Mouse (Mus musculus) left cerebral cortex, adult 2 months (tissue): ENCODE data around the gene Adam15. TPM values are rescaled to one million over a fixed set of nuclear protein-coding genes. Genes with fewer than 3 reads are reported as not detected.
A peak's percentile ranks its signal among the peaks of the same experiment; 100 is the strongest.

ENCODE experiments used
- DNase-seq, 2 experiments: peaks; one replicate each; pipeline ENCODE4 v3.0.0; 2021 to 2022; ENCODE audit warnings: low spot score in 2 of 2, mixed read lengths in 1 of 2; ENCODE audit errors: extremely low spot score in 1 of 2
- H3K27ac ChIP-seq: fragments of 200-600 bp; 2 replicates; pipeline ENCODE4 v1.8.1; 2022
- H3K4me3 ChIP-seq: fragments of 200-600 bp; 2 replicates; pipeline ENCODE4 v1.8.1; 2022
- CTCF ChIP-seq: fragments of 200-600 bp; IDR thresholded peaks from 2 replicates; pipeline ENCODE4 v1.8.1; 2022; ENCODE audit warnings: antibody characterized with exemption, mild to moderate bottlenecking, moderate library complexity
- intact Hi-C: fragments of 180-260 bp; cut with DNase I; formaldehyde crosslinking; loops from one replicate; pipeline ENCODE4 v1.15.1; 2025
- long read RNA-seq, 2 experiments: library from polyadenylated mRNA; stranded (forward); transcript quantifications; one replicate each; pipeline ENCODE4 v2.0.0; 2021; ENCODE audit warnings: borderline mapping rate in 2 of 2
- total RNA-seq, 2 experiments: library from RNA; stranded (reverse); gene quantifications; 2 replicates each; pipeline ENCODE4 v1.2.3; 2021

Adam15 gene
- total RNA-seq = 100 to 1,000 TPM; 106 to 115 TPM
- long read RNA-seq, experiment 1, transcript Adam15-201 (23 exons, 2,975 nt) = major isoform, 22 of 119 reads
- long read RNA-seq, experiment 1, transcript Adam15-202 (21 exons, 2,799 nt) = minor isoform, 7 of 119 reads
- long read RNA-seq, experiment 1, partial matches to known transcripts = 4 of 119 reads
- long read RNA-seq, experiment 1, other reads (novel, unspliced or antisense) = 83 of 119 reads
- long read RNA-seq, experiment 2, transcript Adam15-202 (21 exons, 2,799 nt) = minor isoform, 5 of 101 reads
- long read RNA-seq, experiment 2, transcript Adam15-201 (23 exons, 2,975 nt) = major isoform, 20 of 101 reads
- long read RNA-seq, experiment 2, partial matches to known transcripts = 6 of 101 reads
- long read RNA-seq, experiment 2, other reads (novel, unspliced or antisense) = 70 of 101 reads

DNA sequence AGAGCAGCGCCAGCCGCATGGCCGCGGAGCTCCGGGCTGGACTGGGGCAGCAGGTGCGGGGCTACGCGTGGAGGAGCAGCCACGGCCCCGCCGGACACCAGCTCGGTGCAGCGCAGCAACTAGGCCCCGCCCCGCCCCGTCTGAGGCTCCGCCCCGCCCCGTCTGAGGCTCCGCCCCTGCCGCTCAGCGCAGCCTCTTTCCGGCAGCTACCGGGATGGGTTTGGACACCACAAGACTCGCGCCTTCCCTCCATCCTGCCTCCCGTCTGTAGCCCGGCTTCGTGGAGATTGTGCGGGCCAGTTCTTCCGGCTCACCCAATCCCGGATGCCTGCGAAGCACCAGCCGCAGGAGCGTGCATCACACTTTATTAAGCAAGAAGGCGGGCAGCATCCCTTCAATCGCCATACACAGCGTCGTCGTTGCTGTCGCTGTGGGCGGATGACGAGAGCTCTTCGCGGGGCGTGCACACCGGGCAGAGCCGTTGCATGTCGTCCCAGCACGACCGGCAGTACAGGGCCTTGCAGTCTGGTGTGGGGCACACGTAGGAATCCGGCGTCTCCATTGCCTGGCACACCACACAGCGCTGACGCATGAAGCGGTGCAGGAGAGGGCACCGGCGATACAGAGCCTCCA is at the start of gene Adam15:
Gene Adam15 (minus strand): TSS at position 128 of the 633 bp plus-strand sequence.
- TF ChIP-seq CTCF = no peak
- Histone ChIP-seq H3K27ac (peak within 1 kb of the TSS; percentile 95), H3K4me3 (peak within 1 kb of the TSS; percentile 80)
- DNase-seq = peak; percentile 88 to 92
- intact Hi-C loops = loop anchor here (10.0 kb wide), 1 partner anchor 135 kb away; no protein-coding TSS in a partner anchor

- no peak overlapping the region for H3K27ac ChIP-seq
- H3K4me3 ChIP-seq = peak overlapping the region; percentile 38
- intact Hi-C loops = loop anchor here (1.0 kb wide), 1 partner anchor 43 kb away; no protein-coding TSS in a partner anchor
- TF ChIP-seq CTCF = no peak
- no peak for DNase-seq
Measured at GRCm38 (mm10) chr3:89396654-89397005, 46.8 kb upstream of the Adam15 start.

- Histone ChIP-seq H3K27ac (peak overlapping the region; percentile 11; the same call in 1 of the 2 replicates), H3K4me3 (peak overlapping the region; percentile 38)
- intact Hi-C loops = loop anchor here (2.0 kb wide), 1 partner anchor 15 kb away; the partner anchor contains the start of gene Flad1
- peak; percentile 90 for TF ChIP-seq CTCF
- DNase-seq = peak in 1 of 2 experiments; percentile 46
Measured at GRCm38 (mm10) chr3:89395806-89396653, 46.2 kb upstream of the Adam15 start.

- Histone ChIP-seq H3K4me3 (peak overlapping the region; percentile 49), H3K27ac (peak overlapping the region; percentile 85; the same call in 1 of the 2 replicates)
- no peak for DNase-seq
- TF ChIP-seq CTCF = no peak
- intact Hi-C loops = loop anchor here (2.0 kb wide), 1 partner anchor 15 kb away; the partner anchor contains the start of gene Flad1
Measured at GRCm38 (mm10) chr3:89395419-89395805, 45.6 kb upstream of the Adam15 start.

DNA sequence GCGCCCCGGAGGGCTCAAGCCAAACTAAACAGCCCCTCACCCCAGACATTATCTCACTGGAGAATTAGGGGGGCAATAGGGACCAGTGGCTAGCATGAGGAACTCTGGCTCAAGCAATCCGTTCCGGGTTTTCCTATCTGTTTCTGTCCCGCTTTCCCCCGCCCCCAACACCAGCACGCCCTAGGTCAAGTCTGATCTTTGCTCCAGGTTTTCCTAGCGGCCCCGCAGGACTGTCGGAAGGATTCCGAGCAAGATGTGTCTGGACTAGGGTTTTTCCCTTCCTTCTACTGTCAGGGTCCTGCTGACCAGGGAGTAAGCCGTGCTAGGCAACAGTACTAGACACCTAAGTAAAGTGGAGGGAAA is 45.1 kb upstream of the Adam15 start:
- intact Hi-C loops = loop anchor here (2.0 kb wide), 1 partner anchor 16 kb away; the partner anchor contains the start of gene Flad1
- H3K4me3 ChIP-seq = peak overlapping the region; percentile 49
- no peak for TF ChIP-seq CTCF
- DNase-seq = peak in 1 of 2 experiments; percentile 57
- H3K27ac ChIP-seq = peak overlapping the region; percentile 85

DNA sequence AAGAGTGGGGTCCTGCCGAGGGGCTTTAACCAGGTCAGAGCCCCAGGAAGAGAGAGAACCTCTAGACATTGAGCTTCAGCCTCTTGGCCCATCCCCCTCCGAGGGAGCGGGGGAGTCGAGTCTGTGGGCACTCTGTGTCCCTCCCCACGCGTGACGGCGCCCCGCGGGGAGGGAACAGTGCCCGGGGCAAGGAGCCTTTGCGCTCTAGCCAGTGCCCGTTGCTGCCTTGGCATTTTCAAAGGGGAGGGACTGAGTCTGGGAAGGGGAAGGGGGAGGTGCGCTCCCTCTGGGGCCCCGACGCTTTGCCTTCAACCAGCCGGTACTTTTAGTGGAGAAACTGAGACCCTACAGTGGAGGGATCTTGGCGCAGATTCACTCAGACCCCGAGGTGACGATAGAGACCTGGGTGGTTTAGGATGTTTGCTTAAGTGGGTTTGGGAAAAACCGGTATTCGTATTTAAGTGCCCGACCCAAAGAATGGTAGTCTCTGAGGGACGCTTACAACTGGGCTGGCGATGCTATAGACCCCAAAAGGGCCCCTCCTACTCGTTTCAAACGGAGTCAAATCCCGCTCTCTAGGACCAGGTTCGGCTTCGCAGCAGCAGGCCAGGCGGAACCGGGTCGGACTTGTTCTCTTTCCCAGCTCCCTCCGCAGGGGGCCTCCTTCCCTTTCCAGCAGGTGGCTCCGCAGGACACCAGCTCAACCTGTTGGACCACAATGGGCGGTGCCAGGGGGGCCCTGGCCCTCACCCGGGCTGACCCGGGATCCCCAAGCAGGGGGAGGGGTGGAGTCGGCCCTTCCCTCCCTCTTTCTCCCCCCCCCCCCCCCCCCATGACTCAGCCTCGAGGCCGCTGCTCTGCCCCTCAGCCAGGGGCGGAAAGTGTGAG is 44.5 kb upstream of the Adam15 start, which contains the start of gene Zbtb7b:
Gene Zbtb7b (minus strand): TSS at position 771 of the 888 bp plus-strand sequence.
- peak within 1 kb of the TSS; percentile 85 for H3K27ac ChIP-seq
- intact Hi-C loops = loop anchor here (2.0 kb wide), 1 partner anchor 17 kb away; the partner anchor contains the start of gene Flad1
- TF ChIP-seq CTCF = peak; percentile 8
- peak within 1 kb of the TSS; percentile 49 for H3K4me3 ChIP-seq
- peak; percentile 57 to 59 for DNase-seq

GRCm38 (mm10) chr3:89393605-89394004 is 43.8 kb upstream of the Adam15 start:
- Histone ChIP-seq H3K27ac (peak overlapping the region; percentile 85), H3K4me3 (peak overlapping the region; percentile 49)
- intact Hi-C loops = loop anchor here (2.0 kb wide), 1 partner anchor 17 kb away; the partner anchor contains the start of gene Flad1
- TF ChIP-seq CTCF = no peak
- peak; percentile 93 to 94 for DNase-seq

- peak overlapping the region; percentile 64 for H3K4me3 ChIP-seq
- intact Hi-C loops = no loop called here
- no peak for DNase-seq
- no peak for TF ChIP-seq CTCF
- H3K27ac ChIP-seq = peak overlapping the region; percentile 89
Measured at GRCm38 (mm10) chr3:89392871-89393311, 43.1 kb upstream of the Adam15 start.

DNA sequence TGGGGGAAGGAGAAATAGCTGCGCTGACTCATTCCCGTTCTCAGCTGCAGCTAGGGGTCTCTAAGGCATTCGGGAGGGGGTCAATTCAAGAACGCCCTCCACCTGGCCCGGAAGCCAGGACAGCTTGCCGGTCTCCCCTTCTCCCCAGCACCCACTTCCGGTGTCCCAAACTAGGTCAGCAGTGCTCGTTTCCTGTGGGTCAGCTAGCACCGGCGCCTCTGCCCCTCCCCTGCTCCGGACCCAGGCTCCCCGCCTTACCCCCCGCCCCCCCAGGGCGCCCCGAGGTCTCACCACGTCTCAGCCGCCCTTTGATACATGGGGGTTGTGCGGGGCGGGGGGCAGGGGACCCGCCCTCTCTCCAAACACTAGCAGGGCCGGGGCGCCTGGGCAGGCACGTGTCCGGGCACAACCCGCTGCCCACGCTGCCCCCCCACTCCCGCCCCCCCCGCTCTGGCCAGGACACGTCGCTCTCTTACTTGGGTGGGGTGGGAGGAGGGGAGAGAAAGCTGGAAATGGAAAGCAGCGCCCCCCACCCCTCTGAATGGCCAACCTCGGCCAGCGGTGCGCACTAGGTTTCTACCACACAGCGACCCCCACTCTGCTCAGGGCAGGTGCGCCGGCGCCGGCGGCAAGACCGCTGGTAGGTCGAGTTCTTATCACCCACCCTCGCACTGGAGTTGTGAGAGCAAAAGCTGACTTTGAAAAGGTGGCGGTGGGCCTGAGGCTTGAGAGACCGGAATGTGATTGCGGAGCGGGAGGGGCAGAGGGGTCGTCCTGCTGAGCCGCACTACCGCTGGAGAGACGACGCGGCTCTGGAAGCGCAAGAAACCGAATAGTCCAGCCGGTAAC is 42.1 kb upstream of the Adam15 start:
- intact Hi-C loops = no loop called here

More for the DNA sequence above, 42.1 kb upstream of the Adam15 start:
- no peak for TF ChIP-seq CTCF
- no peak for DNase-seq
- Histone ChIP-seq H3K4me3 (peak overlapping the region; percentile 64), H3K27ac (peak overlapping the region; percentile 89)
